Mouse (Mus musculus): ENCODE measurements at regions not wholly inside any gene's neighbourhood (a gene's known extent, or its start where the extent isn't known, plus 50 kb on each side); places are given as distances from the start of the nearest gene placed in this dataset.

DNA sequence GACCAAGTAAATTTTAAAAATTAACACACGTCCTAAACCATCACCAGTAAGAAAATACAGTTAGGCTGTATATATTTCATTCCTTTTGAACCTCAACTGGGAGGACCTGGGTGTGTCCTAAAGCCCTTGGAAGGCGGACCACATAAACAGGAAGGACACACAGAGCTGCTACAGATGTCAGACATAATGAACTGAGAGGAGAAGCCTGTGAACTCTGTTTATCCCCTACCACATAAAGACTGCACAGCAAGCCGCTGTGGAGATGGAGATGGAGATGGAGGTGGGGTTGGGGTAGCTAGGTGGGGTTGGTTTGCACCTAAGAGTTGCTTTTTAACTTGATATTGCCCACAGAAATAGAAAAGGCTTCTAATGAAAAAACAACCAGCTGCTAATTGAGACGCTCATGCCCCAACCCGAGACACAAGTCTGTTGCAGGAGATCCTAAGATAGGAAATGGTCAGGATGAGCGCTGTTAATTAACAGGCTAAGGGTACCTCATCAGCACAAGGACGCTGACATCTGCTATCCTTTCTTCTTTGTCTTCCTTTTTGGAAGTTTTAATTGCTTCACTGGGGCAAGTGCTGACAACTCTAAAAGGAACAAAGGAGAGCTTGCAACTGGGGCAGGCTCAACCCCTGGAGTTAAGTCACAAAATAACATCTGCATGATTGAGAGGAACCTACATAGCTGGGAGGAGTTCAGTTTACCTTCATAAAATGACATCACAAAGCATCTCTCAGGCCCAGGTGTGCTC is 119.3 kb upstream of the Lyplal1 start:
- no peak for DNase-seq (ENCODE audit: low spot score in 2 of 2)

DNA sequence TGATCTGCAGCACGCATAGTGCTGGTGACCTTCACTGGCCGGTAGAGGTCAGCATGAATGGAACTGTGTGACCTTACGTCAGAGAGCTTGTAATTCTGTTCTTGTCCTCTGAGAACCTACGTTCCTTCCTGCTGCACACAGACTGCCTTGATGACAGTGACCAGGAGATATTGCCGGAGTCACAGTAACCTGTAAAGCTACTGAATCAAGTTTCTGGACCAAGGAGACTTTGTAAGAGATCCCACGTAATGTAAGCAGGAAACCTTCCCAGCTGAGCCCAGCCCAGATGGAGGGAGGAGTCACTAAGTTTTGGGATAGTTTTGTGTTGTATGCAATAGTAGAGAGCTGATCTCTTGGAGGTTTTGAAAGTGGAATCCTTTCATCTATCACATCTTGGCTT is 117.4 kb upstream of the Lyplal1 start:
- no peak for DNase-seq (ENCODE audit: low spot score in 2 of 2)

DNA sequence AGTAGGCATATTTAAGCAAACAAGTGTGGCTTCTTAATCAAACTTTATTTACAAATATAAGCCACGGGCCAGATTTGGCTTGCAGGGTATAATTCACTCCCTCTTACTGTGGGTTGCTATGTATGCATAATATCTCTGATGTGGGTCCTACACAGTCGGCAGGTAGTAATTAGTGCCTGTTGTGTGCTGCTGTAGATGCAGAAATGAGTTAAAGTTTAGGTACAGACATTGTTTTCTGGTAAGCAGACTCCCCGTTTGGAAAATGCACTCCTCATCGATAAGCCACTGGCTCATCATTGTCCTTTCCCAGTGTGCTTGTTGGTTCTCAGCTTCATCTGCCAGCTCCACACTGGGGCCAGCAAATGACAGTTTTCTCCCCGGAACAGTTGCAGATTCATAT is 113.4 kb upstream of the Lyplal1 start:
- DNase-seq (ENCODE audit: low spot score in 2 of 2), result no peak

DNA sequence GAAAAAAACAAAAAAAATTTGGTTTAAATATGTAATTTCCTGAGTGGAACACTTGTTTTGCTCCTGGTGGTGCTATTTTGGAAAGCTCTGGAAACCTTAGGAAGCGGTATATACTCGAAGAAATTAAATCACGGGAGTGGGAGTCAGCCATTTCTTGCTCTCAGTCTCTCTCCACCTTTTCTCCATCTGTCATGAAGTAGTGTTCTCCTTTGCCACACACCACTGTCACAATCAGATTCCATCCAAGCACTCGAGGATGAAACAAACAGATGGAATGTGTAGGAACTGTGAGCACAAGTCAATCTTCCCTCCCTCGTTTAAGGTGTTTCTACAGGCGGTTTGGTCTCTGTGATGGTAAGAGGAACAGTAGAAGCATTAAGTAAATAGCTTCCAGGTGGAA is 112.7 kb upstream of the Lyplal1 start:
- peak in 1 of 2 experiments; percentile 5 for DNase-seq (ENCODE audit: low spot score in 2 of 2)

DNA sequence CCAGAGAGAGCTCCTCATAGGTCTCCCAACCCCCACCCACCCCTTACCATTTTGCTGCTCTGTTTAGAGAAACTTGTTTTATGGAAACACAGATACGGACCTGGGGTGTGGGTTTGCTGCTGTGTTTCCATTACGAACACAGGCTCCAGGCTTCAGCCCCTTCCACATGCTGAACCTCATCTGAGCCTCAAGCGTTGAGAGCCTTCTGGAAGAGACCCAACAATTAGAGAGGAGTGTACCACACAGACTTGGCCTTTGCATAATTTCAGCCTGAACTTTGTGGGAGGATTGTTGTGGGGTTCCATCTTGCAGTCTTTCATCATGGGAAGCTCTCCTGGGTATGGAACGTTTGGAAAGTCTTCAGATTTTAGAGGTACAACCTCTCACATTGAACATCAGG is 111.3 kb upstream of the Lyplal1 start:
- no peak for DNase-seq (ENCODE audit: low spot score in 2 of 2)

DNA sequence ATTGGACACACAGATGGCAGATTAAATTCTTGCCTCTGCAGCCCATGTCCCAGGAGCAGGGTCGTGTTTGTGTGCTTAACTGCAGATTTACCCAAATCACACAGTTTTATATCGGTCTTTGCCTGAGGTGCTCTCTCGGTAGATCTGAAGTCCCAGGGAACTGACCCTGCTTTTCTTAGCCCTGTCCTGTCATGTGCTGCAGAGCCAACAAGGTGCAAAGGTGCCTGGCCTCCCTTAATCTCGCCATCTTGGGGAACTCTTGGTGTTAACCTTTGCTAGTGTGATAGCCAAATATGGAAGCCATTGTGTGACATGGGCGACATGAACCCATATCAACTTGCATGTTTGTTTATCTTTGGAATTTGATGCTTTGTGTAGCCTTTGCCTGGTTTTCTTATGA is 107.1 kb upstream of the Lyplal1 start:
- no peak for DNase-seq (ENCODE audit: low spot score in 2 of 2)

DNA sequence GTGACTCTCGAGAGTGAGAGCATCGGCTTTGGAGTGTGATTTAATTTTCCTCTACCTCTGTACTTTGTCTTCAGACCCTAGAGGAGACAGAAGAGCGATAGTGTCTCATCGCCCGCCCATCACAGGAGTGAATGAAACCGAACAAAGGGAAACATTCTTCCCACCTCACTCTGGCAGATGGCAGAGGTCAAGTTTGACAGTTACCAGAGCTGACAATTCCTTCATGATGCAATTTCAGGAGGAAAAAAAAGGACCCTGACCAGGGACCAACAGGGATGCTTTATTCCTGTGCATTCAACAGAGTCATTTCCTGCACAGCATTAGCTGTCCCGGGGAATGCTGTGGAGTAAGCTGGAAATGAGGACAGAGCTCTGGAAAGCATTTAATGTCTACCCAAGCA is 106.3 kb upstream of the Lyplal1 start:
- no peak for DNase-seq (ENCODE audit: low spot score in 2 of 2)

DNA sequence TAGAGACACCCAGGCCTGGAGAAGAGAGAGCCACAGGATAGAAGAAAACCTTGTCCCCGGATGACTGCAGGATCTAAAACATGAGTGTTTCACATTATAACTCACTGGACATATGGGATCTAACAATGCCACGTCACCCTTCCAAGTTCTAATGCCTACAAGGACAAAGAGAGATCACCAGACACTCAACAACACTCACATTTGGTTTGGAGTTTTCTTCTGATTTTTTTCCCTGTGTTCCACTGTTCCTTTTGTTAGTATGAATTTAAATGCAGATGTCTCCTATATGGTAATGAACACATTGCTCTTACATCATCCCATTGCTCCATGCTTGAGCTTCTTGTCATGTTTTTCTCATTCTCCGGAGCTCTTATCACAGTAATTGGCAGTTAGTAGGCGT is 101.9 kb upstream of the Lyplal1 start:
- DNase-seq (ENCODE audit: low spot score in 2 of 2), result no peak

DNA sequence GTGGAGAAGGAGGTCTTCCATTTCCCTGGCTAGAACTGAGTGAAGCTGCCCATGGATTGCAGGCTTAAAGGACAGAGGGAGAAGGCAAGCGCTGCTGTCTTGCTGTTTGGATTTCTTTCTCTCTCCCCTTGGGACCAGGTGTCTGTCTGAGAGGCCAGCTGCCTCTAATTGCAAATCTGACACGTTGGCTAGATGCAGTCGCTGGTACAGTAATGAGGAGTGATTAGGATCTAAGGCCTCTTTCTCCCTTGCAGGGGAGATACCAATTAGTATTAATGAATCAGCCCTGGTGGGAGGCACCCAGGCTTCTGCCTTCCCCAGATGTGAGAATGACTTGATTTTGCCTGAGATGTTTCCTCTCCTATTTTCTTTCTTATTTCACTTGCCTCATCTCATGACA is 100.1 kb upstream of the Lyplal1 start:
- no peak for DNase-seq (ENCODE audit: low spot score in 2 of 2)

DNA sequence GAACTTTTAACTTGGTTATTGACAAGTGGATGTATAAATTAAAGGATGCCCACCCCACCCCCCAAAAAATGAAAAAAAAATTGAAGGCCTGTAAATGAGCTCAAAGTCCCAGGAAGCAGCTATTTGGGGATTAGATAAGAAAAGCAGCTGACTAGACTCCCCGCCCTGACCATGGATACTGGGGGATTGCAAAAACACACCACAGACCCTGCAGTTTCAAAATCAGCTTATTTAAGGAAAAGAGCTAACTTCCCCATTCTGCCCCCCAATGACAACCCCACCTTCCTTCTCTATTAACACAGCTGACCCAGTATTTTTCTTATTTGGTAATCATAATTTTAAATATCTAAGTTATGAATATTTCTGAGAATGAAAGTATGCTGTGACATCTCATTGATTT is 87.0 kb upstream of the Lyplal1 start:
- no peak for DNase-seq (ENCODE audit: low spot score in 2 of 2)

DNA sequence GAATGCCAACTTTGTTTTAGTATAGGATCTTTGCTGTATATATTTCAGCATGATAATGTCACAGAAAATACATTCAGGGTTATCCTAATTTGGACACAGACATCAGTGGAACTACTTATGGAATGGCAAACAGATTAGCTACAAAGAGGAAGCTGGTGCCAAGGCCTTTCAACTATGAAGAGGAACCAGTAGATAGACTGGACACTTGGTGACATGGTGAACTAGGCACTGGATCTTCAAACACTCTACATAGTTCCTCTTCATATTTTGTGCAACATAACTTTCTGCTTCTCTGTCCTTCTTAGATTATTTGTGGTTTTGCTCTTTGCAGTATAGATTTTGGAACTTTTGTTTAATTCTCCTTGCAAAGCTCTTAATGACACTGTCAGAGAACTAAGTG is 85.4 kb upstream of the Lyplal1 start:
- DNase-seq (ENCODE audit: low spot score in 2 of 2), result no peak

DNA sequence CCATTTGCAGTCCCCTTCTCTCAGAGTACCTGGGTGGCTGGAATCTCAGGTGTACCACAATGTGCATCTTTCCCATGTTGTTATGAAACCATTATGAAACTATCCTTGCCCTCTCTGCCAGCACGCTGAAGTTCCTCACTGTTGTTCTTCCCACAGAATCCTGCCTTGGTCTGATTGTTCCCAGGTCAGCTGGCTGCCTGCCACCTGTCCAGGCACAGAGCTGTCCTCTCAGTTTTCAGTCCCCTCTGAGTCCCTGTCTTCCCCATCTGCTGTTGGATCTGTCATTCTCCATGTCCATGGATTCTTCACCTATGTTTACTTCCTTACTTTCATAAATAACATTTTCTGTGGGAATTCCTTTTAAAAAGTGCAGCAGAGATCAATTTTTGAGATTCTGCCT is 81.3 kb upstream of the Lyplal1 start:
- no peak for DNase-seq (ENCODE audit: low spot score in 2 of 2)

DNA sequence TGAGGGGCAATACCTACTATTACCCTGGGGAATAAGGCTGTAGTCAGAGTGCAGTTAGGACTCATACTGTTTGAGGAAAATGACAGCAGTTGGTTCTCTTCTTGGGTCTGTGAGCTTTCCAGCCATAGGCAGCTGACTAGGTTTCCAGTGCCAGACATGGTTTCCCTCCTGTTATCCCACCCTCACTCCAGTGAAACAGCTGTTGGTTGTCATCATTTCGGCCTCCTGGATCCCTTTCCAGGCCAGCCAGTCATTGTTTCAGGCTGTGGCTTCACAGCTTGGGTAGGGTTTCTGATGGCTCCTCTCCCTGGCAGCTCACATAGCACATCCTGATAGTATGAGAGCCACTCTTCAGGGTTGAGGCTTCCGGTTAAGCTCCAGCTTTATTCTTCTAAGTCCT is 79.9 kb upstream of the Lyplal1 start:
- no peak for DNase-seq (ENCODE audit: low spot score in 2 of 2)

DNA sequence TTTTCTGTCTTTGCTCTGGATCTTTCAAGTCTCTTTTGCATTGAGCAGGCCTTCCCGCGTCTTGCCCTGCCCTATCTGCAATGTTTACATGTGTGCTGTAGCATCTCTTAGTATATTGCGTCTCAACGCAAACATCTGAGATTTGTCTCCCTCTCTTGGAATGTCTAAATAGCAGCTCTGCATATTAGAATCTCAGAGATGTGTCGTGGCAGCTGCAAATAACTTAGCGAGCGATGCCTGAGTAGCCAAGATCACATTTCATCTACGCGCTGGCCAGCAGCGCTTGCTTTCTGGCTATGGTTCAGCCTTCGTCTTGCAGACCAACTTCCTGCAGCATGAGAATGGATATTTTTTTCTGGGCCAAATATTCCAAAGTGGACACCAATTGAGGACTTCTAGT is 72.3 kb upstream of the Lyplal1 start:
- DNase-seq (ENCODE audit: low spot score in 2 of 2), result no peak

DNA sequence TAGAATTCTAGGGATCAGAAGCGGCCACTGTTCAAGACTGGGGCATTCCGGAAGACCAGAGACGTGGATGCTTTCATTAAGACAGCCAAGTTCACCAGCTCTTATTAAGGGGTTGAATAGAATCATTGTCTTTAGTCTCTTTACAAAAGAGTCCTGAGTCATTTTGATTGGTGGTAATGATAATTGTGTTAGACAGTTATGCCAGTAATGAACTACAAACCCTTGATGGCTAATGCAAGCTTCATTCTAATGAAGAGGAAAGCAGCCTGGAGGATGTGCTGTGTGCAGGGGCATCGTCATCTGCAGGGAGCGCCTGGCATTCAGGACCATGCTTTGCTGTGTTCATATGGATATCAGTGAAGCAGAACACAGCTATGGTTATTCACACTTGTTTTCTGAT is 70.3 kb upstream of the Lyplal1 start:
- DNase-seq (ENCODE audit: low spot score in 2 of 2), result no peak

DNA sequence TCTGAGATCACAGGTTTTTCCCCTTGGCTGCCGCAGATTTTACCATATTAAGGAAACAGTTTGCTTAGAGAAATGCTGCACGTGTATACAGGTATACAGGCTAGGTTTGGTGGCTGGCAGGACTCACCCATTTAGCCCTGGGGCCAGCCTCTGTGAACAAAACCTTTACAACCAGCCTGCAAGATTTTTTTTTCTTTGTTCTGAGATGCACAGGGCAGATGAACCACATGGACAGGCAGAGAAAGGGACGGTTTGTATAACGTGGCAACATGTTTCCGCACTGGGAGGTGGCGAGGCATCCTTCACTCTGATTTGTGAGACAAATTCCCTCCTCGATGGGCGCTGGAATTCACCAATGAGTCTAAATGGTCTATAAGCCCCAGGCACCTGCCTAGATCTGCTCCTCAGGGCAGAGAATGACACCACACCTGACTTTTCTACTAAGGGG is 66.1 kb upstream of the Lyplal1 start:
- no peak for DNase-seq (ENCODE audit: low spot score in 2 of 2)

DNA sequence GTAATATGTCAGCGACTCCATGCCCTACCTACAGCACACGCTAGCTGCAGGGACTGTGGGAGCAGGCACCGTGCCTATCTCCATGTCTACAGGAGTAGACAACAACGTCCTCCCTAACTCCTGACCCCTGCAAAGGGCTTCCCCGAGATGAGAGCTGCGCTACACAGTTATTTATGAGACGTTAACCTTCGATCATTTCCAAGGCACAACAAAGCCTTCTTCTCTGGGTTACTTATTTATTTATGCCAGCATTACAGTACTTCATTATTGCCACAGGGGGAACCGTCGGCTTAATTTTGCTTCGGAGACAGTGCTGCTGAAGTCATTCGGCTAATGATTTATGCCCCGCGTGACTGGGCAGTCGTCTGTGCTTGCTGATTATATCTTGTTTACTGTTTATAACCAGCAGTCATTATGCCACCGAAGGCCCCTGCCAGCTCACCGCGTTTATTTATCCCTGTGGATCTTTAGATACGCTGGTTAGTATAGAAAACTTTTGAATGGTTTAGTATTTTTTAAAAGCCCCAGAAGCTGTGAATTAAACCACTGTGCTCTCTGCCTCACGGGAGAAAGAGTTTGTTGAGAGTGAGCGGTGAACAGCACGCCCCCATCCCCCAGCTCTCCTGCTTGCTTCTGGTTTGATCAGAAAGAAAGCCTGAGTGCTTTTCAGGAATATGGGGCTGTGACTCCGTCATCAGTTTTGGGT is 65.5 kb upstream of the Lyplal1 start:
- peak; percentile 2 for DNase-seq (ENCODE audit: low spot score in 2 of 2)

DNA sequence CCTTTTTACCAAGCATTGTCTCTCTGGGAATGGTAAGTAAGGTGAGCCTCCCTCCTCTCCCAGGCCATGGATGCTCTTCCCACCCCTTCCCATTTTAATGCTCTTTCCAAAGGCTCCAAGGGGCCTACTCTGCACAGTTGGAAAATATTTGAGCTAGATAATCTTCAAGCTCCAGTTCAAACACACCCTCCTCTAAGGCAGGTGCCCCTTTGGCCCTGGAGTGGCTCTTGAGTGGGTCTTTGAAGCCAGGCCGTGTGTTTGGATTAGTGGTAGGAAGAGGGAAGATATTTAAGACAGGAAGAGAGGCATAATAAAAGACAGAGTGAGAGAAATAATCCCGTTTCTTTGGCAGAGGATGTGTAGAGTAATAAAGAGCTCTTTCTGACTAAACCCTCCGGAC is 59.9 kb upstream of the Lyplal1 start:
- DNase-seq (ENCODE audit: low spot score in 2 of 2), result no peak

DNA sequence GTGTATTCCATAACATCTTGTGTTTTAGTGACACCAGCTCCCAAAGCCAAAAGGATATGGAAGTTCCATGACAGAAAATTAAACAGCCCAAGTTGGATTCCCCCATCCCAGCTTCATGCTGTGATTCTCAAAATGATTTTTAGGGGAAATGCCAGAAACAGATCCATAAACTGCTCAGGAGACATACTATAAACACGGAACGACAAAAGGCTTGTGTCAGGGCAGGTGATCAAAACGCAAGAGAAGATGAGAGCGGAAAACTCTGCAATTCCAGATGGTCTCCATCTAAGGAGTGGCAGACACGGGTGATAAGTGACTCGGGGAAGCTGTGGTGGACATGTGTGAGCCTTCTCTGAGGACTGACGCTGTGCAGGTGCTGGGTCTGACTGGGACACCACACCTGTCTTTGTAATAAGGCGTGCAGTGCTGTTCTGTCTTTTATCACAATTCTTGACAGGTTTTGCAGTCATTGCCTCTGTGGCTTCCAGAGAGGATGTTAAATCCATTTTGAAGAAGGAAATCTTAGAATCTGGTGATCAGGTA is 56.4 kb upstream of the Lyplal1 start:
- DNase-seq (ENCODE audit: low spot score in 2 of 2), result no peak

DNA sequence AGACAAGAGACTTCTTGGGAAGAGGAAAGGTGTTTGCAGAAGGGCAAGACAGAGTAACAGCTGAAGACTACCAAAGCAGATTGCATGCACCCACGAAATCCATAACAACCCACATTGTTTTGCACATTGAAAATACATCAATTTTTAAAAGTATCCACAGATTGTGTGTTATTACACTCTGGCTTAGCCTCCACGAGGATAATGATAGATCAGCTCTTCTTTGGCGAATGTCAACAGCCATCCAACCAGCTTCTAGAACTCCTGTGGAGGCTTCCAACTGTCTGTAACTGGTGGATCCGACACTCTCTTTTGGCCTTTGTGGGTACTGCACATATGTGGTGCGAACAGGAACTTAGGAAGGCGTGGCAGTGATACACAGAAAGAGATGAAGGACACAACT is 54.6 kb upstream of the Lyplal1 start:
- DNase-seq (ENCODE audit: low spot score in 2 of 2), result no peak

All from right cerebral cortex, postnatal 36 days (tissue).